Mouse (Mus musculus): ENCODE measurements around the gene Hsf5.
A peak's percentile ranks its signal among the peaks of the same experiment; 100 is the strongest.

Gene Hsf5

DNA sequence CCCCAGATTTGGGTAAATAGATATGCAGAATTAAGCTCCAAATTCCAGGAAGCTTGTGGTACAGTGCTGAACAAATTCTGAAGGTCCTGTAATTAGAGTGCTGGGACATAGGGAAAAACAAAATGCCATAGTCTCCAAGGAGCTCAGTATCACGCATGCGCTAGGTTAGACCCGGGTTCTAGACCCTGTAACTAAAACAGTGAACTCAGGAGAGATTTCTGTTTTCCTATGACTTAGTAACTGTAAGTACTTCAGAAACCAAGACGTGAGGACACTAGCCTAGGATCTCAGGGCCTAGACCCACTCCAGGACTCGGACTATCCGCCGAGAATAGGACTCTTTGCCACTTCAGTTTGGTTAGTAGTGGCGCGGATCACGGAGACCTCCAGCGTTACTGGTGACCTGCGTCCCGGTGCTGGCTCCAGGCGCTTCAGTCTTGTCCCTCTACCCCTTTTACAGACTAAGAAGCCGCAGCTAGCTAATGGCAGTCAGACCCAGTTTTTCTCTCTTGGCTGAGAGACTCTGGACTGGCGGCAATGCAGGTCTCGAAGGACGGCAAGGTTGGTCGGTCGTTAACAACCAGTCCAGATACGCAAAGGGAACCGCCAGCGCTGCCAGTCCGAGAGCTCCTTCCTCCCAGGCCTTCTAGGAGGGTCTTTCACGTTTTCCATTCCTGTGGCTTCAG lies 26.0 kb upstream of the Hsf5 start:
- DNase-seq (ENCODE audit: low read depth, low spot score): no peak

DNA sequence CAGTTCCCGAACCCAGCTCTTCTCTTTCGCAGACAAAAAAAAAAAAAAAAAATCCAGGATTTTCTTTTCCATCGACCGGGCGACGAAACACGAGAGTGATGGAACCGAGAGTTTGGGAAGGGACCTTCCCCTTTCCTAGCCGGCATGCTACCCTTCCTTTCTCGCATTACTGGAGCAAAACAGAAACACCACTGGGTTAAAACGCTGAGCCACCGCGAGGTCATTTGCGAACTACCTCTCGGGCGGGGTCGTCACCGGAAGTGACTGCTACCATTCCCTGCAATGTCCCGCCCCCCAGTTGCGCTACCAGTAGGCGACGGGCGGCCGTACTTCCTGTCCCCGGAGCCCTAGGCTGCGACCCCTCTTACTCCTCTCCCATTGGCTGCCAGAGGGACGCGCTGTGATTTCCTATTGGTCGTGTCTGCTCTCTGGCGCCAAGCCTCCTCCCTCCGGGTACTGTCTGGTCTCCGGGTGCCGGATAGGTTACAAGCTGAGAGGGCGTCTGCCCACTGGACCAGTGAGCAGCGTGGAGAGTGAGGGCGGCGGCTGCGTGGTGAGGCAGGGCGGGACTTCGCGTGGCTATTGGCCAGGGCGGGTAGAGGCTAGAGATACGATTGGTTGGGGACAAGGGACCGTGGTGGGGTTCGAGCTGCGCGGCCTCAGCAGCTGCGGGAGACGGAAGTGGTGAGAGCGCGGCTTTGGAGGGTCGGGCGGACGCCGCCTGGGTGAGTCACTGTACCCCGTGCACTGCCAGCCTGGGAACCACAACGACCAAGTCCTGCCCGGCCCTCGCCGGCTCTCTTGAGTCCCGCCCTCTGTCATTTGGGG lies 25.2 kb upstream of the Hsf5 start, which contains the start of gene Mtmr4:
Gene Mtmr4, plus strand, starts transcription at position 637 of the 828 bp plus-strand sequence.
- peak; percentile 100 for DNase-seq (ENCODE audit: low read depth, low spot score)

DNA sequence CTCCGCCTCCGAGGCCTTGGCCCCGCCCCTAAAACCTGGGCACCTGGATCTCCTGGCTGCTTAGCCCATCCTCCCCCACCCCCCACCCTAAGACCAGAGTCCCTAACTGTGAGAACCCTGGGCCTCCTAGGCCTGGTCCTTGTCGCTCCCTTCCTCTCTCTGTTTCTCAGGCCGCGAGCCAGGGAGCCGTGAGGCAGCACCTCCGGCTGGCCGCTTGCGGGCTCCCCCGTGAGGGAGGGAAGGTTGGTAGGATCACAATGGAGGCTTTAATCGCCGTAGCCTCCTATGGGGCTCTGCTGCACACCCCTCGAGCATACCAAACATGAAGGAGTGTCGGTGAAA lies 24.6 kb upstream of the Hsf5 start:
- no peak for DNase-seq (ENCODE audit: low read depth, low spot score)

DNA sequence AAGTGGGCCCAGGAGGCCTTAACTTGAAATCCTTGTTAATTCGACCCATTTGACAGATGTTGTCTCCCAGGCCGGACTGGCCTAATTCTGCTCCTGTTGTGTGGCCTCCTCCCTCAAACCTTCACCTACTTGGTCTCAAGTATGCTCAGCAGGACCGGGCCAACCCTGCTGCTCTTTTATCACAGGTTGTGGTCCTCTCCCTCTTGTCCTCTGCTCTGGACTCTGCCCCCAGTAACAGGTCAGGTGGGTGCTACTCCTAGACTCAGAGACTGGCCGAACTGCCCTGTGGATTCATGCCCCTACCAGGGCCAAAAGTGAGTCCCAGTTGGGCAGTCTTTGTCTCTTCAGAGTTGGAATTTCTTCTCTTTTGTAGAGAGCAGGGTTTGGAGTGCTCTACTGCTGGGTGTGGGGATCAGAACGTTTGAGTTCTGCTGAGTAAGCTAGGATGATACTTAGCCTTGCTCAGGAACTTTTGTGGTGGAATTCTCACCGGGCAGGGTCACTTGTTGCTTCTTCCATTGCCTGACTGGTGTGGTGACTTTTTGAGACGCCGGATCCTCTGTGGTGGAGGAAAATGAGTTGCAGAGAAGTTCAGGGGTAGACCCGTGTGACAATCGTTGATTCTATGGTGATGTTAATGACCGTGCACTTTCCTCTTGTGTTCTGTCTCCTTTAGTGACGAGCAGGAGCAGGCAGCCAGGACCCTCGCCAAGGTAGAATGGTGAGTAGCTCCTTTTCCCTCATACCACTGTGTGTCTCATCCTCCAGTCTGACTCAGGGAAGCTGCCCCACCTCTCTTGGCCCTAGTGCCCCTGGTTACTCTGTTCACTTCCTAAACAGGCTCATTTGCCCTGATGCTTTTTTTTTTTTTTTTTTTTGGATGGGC lies 24.0 kb upstream of the Hsf5 start:
- DNase-seq (ENCODE audit: low read depth, low spot score): no peak

DNA sequence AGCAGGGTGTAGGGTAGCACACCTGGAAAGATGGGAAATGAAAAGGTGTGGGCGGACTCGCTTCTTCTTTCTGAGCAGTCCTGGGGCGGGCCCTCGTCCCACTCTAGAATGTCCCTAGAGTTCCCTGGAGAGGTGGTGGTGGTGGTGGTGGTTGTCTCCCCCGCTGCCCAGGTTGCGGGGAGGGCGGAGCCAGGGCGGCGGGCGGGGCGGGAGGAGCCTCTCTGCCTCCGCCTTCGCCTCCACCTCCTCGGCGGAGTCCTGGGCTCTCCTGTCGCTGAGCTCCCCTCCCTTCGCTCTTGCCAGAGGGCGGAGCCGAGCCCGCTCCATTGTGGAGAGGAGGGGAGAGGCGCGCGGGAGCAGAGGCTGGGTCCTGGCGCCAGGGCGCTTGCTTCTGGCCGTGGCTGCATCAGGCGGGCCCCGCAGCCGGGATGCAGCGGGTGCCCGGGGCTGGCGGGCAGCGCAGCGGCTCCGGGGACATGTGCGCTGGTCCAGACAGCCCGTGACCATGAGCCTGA lies 21.6 kb upstream of the Hsf5 start:
- DNase-seq (ENCODE audit: low read depth, low spot score): peak; percentile 74

DNA sequence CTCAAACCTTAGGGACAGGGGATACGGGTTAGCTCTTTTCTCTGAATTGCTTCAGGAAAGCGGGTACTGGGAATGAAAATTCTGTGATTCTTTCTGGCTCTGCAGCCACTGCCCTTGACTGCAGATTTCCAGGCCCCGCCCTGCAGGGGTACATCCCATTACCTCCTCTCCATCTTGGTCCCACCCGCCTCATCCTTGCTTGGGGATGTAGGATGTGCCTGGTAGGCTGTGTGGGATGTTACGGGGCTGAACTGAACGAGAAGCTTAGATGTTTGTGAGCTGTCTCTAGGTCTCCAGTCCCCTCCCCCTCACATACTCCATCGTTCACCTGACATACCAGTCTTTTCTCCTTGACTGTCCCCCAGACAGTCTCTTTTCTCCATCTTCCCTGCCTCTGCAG lies 21.0 kb upstream of the Hsf5 start:
- DNase-seq (ENCODE audit: low read depth, low spot score): no peak

DNA sequence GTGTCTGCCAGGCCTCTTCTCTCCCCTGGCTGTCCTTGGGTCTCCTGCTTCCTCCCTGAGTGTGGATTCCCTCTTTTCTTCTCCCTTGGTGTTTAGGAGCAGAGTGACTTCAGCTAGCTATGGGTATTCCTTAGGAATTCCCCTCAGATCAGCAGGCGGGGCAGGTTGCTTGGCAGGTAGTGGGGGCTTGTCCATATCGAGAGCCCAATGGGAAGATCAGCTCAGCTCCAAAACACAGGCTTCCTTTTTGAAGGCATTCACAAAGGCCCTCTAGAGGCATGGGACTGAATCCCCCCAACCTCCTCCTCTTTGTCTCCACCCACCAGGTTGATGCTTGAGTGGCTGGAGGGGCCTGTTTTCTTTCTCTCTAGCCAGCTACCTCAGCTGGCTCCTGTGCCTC lies 20.5 kb upstream of the Hsf5 start:
- no peak for DNase-seq (ENCODE audit: low read depth, low spot score)

DNA sequence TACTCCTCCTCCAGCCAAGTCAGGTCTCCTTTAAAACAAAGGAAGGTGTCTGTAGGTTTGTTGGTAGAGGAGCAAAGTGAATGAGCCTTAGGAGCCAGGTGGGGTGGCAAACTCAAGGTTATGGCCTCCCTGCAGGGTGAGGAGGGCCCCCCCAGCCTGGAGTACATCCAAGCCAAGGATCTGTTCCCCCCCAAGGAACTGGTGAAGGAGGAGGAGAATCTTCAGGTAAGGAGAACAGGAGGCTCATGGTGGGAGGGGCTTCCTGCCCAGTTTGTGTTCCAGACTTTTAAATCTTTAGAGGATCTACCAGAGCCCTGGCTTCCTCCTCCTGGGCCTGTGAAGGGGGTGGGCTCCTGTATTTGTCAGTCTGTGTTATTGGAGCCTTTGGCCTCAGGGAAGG lies 19.9 kb upstream of the Hsf5 start:
- no peak for DNase-seq (ENCODE audit: low read depth, low spot score)

DNA sequence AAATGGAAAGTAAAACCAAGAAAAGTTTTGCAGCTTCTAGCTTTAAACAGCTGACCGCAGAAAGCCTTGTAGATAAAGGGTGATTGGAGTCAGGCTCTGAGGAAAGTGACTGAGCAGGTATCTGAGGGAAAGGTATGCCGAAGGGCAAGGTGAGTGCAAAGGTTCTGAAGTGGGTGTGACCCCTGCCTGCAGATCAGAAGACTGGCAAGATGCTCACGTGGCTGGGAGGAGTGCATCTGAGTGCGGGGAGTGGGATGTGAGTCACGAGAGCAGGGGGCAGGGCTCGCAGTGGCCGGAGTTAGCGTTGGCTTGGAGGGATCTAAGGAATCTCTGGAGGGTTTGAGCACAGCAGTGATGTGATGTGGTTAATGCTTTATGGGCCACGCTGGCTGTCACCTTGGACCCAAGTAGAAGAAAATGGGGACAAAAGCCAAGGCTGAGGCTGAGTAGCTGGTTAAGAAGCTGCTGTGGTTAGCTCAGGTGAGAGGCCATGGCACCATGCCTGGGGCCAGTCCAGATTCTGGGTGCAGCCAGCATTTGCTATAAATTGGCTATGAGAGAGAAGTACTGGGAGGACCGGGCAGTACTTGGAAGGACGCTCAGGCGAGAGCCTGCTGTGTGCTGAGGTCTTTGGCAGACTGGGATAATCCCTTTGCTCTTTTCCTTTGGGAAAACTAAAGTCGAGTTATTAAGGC lies 17.4 kb upstream of the Hsf5 start:
- no peak for DNase-seq (ENCODE audit: low read depth, low spot score)

DNA sequence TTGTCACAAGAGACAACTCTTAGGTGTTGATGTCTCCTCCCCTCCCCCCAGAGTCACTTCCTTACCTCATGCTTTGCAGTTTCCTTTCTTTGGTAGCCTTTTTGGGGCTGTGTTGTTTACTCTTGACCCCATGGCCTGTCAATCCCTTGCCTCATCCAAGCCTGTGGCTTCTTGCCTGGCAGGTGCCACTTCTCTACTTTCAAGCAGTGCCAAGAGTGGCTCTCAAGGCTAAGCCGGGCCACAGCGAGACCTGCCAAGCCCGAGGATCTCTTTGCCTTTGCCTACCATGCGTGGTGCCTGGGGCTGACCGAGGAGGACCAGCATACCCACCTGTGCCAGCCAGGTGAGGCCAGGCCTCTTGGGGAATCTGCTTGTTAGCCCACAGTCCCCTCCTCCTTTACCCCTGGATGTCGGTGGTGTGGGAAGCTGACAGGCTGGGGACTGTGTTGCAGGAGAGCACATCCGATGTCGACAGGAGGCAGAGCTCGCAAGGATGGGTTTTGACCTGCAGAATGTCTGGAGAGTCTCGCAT lies 16.6 kb upstream of the Hsf5 start:
- no peak for DNase-seq (ENCODE audit: low read depth, low spot score)

DNA sequence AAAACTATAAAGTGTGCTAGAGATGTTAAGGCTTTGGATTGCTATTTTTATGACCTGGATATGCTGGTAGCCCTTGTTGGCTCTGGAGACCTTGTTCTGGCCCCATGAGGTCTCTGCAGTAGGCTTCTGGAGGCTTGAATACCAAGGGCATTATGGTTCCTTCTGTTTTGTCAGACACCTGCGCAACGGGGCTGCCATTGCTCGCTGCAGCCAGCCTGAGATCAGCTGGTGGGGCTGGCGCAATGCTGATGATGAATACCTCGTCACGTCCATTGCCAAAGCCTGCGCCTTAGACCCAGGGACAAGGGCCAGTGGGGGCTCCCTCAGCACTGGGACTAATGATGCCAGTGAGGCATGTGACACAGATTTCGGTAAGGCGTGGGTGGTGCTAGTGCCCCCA lies 14.7 kb upstream of the Hsf5 start:
- no peak for DNase-seq (ENCODE audit: low read depth, low spot score)

DNA sequence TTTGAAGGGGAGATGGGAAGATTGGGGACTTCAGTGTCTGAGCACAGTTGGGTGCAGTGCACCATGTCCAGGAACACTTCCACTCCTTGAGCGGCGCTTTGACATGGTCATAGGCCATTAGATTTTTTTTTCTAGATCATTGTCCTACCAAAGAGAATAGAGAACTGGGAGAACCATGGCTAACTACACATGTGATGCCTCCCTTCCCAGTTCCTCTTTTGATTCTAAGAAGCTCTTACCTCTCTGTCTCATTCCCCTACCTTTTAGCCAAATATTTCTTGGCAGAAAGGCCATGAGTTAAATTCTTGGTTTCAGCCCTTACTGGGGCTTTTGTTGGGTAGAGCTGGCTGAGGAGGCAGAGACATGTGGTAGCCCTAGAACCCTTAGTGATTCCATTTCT lies 13.4 kb upstream of the Hsf5 start:
- no peak for DNase-seq (ENCODE audit: low read depth, low spot score)

DNA sequence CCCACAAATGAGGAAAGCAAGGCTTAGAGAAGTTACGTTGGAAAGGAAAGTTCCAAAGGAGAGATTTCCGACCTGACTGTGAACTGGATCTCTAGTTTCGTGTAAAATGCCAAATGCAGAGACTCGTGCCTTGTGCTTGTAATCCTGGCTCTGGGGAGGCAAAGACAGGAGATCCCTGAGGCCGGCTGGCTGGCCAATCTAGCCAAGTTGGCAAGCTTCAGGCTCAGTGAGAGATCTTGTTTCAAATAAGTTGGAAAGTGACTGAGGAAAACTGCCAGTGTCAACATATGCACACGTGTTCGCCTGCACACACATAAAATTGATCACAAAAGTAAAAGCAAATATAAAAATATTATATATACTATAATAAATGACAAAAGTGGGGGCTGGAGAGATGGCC lies 7.7 kb upstream of the Hsf5 start:
- no peak for DNase-seq (ENCODE audit: low read depth, low spot score)

DNA sequence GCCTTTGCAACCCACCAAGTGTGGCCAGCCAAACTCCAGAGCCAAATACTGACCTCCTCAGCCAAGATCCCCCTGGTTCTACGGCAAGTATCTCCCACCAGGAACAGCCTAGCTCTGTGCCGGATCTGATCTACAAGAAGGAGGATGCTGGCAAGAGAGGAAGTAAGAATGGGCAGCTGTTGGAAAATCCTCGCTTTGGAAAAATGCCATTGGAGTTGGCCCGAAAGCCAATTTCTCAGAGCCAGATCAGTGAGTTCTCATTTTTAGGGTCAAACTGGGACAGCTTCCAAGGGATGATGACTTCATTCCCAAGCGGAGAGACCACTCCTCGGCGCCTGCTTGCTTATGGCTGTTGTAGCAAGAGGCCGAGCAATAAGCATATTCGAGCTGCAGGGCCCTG lies 5.4 kb upstream of the Hsf5 start:
- DNase-seq (ENCODE audit: low read depth, low spot score): no peak

DNA sequence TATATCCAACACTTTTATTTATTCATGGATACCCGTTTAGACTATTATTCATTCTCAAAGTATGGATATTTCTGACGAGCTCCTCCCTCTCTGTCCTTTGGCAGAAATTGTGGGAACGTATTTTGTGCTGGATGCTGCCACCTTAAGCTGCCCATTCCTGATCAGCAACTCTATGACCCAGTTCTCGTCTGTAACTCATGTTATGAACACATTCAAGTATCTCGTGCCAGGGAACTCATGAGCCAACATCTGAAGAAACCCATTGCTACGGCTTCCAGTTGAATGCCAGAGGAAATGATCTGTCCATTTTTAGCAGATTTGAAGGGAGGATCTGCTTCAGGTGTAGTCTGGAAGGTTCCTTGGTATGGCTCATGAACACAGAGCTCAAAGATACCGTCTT lies 3.0 kb upstream of the Hsf5 start:
- DNase-seq (ENCODE audit: low read depth, low spot score): no peak

DNA sequence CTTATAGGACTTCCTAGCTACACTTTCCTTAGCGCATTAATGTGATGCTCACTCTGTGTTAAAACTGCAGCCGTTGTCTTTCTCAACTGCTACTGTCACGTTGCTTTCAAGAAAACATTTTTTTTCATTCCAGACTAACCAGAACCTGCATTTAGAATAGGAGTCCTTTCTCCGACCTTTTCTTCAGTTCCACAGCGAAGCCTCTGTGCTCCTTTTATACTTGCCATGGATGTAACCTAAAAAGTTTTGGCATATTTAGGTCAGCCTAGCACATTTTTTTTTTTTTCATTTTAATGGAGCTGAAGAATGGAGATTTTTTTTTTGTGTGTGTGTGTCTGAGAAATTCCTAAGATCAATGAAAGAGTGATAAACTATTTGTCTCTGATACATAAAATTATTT lies 1.4 kb upstream of the Hsf5 start:
- DNase-seq (ENCODE audit: low read depth, low spot score): no peak

DNA sequence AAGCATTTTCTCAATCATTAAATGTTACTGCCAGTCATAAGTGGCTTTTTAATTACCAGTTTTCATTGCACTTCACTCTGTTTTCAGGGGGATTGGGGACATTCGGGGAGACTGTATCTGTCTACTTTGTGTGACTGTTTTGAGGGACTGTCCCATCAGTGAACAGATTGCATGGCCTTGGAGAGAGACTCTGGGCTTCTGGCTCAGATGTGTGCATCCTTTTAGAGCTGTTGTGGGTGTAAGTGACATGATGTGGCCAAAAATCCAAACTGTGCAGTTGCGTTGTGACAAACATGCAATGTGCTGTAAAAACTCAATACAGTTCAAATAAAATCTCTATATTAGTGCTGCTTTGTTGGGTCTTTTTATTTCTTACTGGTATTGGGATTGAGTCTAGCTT lies 1.0 kb upstream of the Hsf5 start:
- no peak for DNase-seq (ENCODE audit: low read depth, low spot score)

DNA sequence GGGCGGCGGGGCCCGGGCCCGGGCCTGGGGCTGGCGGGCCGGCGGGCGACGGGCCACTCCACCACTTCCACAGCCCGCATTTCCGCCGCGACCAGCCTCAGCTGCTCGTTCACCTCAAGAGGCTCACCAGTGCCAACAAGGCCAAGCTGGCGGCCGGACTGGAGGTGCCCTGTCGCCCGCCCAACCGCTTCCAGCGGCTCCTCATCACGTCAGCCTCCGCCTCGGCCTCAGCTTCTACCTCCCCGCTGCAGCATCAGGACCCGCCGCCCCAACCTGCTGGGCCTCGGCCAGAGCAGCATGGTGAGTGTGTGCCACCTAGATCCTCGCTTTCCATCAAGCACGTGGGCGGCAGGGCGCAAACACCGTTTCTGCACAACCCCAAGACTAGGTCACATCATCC lies 642 bp downstream of the Hsf5 start:
- no peak for DNase-seq (ENCODE audit: low read depth, low spot score)

DNA sequence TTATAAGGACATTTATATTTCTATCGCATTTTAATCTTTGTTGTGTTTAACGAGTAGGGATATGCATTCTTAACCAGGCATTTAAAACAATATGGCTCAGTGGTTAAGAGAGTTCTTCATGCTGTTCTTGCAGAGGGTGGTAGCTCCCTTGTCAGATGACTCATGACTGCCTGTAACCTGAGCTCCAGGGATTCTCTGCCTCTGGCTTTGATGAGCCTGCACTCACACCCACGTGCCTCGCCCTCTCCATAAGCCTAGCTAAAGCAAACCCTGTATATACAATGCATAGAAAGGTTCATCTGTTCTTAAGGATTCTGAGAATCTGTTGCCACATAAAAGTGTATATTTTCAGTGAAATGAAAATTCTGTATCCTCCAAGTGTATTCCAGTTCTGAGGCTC lies 6.2 kb downstream of the Hsf5 start:
- DNase-seq (ENCODE audit: low read depth, low spot score): no peak

DNA sequence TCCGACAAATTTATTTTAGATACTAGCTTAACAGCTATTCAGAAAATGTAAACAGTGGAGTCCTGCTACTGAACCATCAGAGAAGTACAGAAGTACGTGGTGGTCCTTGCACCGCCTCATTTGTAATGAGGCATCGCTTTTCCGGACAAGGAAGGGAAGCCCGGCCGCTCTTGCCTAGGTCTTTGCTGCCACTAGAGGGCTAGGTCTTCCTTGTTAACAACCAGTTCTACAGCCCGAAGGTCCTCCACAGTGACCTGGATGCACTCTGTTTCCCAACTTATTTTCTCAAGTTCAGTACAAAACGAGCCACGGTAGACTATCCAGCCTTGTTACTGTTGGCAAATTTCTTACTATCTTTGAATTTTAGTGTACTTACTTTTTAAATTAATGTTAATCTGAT lies 12.9 kb downstream of the Hsf5 start:
- no peak for DNase-seq (ENCODE audit: low read depth, low spot score)

DNA sequence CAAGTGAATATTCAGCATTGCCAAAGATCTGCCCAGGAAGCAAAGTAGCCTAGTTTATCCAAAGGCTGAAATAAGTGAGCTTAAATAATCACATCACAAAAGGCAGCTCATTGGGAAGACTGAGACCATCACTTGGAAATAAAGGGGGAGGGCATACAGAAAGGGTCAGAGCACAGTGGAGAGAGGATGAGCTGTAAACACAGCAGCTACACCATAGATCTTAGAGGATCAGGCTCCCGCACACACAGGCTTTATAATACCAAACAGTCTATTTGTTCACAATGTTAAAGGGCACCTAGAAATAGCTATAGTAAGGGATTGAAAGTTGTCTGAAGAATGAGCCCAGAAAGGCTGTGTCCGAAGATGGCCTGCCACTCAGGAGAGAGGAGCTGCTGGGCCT lies 21.8 kb downstream of the Hsf5 start:
- no peak for DNase-seq (ENCODE audit: low read depth, low spot score)

Measured in brain, embryonic 18.5 days (tissue).